Mouse (Mus musculus) heart, postnatal 4 days (tissue): Measurements from ENCODE around the gene Fkbp5. TPM values are rescaled to one million over a fixed set of nuclear protein-coding genes. Genes with fewer than 3 reads are reported as not detected.

Experiments used
- DNase-seq: peaks from one replicate; pipeline ENCODE4 v3.0.0; 2021
- total RNA-seq, 2 experiments: library from RNA; stranded (reverse); gene quantifications; 2 replicates each; pipeline ENCODE4 v1.2.3; 2021

Fkbp5 gene
- total RNA-seq, 2 experiments from 2014 or later = 21.4 to 22.0 TPM

GRCm38 (mm10) chr17:28502196-28502821 is 15.0 kb downstream of the Fkbp5 start:
- DNase-seq = no peak

- DNase-seq = no peak
These were observed 16.9 kb downstream of the Fkbp5 start for GRCm38 (mm10) chr17:28500465-28500864.

GRCm38 (mm10) chr17:28499190-28499589 is 18.1 kb downstream of the Fkbp5 start:
- DNase-seq = no peak

GRCm38 (mm10) chr17:28495832-28496231 is 21.5 kb downstream of the Fkbp5 start:
- no peak for DNase-seq

- DNase-seq = no peak
These were observed 26.1 kb downstream of the Fkbp5 start for GRCm38 (mm10) chr17:28491035-28491770.

GRCm38 (mm10) chr17:28488258-28489013 is 28.9 kb downstream of the Fkbp5 start:
- DNase-seq = no peak

- no peak for DNase-seq
These were observed 29.6 kb downstream of the Fkbp5 start for GRCm38 (mm10) chr17:28487584-28488257.

- no peak for DNase-seq
These were observed 30.6 kb downstream of the Fkbp5 start for GRCm38 (mm10) chr17:28486720-28487119.

- peak; percentile 99 for DNase-seq
These were observed 31.3 kb downstream of the Fkbp5 start for GRCm38 (mm10) chr17:28485977-28486400.

- DNase-seq = peak; percentile 61
These were observed 31.8 kb downstream of the Fkbp5 start for GRCm38 (mm10) chr17:28485446-28485948.

GRCm38 (mm10) chr17:28484704-28485445 is 32.5 kb downstream of the Fkbp5 start:
- DNase-seq = peak; percentile 56

GRCm38 (mm10) chr17:28477421-28477820 is 39.9 kb downstream of the Fkbp5 start:
- DNase-seq = no peak

- DNase-seq = no peak
These were observed 40.9 kb downstream of the Fkbp5 start for GRCm38 (mm10) chr17:28476441-28476840.

- DNase-seq = no peak
These were observed 41.6 kb downstream of the Fkbp5 start for GRCm38 (mm10) chr17:28475593-28476325.

GRCm38 (mm10) chr17:28472696-28473095 is 44.6 kb downstream of the Fkbp5 start:
- DNase-seq = no peak

GRCm38 (mm10) chr17:28470876-28471275 is 46.5 kb downstream of the Fkbp5 start:
- no peak for DNase-seq

- DNase-seq = peak; percentile 26
These were observed 49.6 kb downstream of the Fkbp5 start for GRCm38 (mm10) chr17:28467749-28468148.

GRCm38 (mm10) chr17:28465968-28466367 is 51.4 kb downstream of the Fkbp5 start:
- DNase-seq = no peak

- no peak for DNase-seq
These were observed 53.5 kb downstream of the Fkbp5 start for GRCm38 (mm10) chr17:28463701-28464443.

GRCm38 (mm10) chr17:28460388-28460787 is 56.9 kb downstream of the Fkbp5 start:
- DNase-seq = no peak
